Comparison of ENCODE assay signal across 22 mouse cellular contexts in genomic region chr11:4127059-4127458, GRCm38 (mm10). TPM values are rescaled to one million over a fixed set of nuclear protein-coding genes. Genes with fewer than 3 reads are reported as not detected.
DNase-seq lines count a peak whose midpoint lies in the region; ATAC-seq and TF ChIP-seq lines count a peak whose summit lies in the region.
"Had no signal": no experiment of that assay in that cellular context is flagged by ENCODE, and none has a peak within 500 bp of the region (broad histone marks: within the 10 kb centered on the region; RNA-seq: fewer than 3 reads in every experiment).

No protein-coding gene starts in this region.

- H3K27ac ChIP-seq in gastrocnemius, adult 2 months: no peak overlapping the region
- no peak overlapping the region for H3K27ac ChIP-seq in liver, postnatal 0 days (ENCODE audit: low read depth)
- no peak overlapping the region for H3K27ac ChIP-seq in ES-Bruce4 (ENCODE audit: insufficient read depth, low read length)
- H3K27ac ChIP-seq: embryonic facial prominence, embryonic 10.5 days; heart, embryonic 13.5 days; kidney, embryonic 15.5 days; limb, embryonic 10.5 days; liver, embryonic 13.5 days; neural tube, embryonic 13.5 days had no signal

- no peak for ATAC-seq in liver, postnatal 0 days
- ATAC-seq: forebrain, embryonic 14.5 days; inflammation-experienced regulatory T-cells, adult 6 months had no signal

- DNase-seq in gastrocnemius, adult 2 months: no peak
- DNase-seq in gastrocnemius, postnatal 10 days: no peak
- no peak for DNase-seq in liver, postnatal 0 days
- no peak for DNase-seq in liver
- DNase-seq in mesoderm, embryonic 11.5 days (ENCODE audit: low read depth, low spot score): peak; percentile 10
- no peak for DNase-seq in ovary, postnatal 36 days (ENCODE audit: low spot score)
- no peak for DNase-seq in gastrocnemius, postnatal 36 days
- DNase-seq: cerebellum, postnatal 36 days; liver, embryonic 13.5 days; lung, postnatal 14 days; right cerebral cortex, postnatal 14 days; thymus, postnatal 14 days had no signal

- H3K27me3 ChIP-seq in liver, postnatal 0 days (ENCODE audit: insufficient read depth, low read length): no peaks in the 10 kb centered on the region
- H3K27me3 ChIP-seq in ES-Bruce4 (ENCODE audit: control insufficient read depth, insufficient read depth, low read length, poor library complexity, severe bottlenecking): no peaks in the 10 kb centered on the region
- H3K27me3 ChIP-seq: heart, embryonic 13.5 days; kidney, embryonic 15.5 days; liver, embryonic 13.5 days; neural tube, embryonic 13.5 days had no signal

- intact Hi-C loops in gastrocnemius, adult 2 months (cut with DNase I): no loop called here
- intact Hi-C loops in gastrocnemius, postnatal 36 days (cut with DNase I): no loop called here

- 0 out of 2 replicates have a peak, but pooled peaks cover 2% of the 10 kb centered on the region for H3K9me3 ChIP-seq in liver, postnatal 0 days (ENCODE audit: low read length)
- no peaks in the 10 kb centered on the region for H3K9me3 ChIP-seq in ES-Bruce4 (replicated peaks; ENCODE audit: control insufficient read depth, insufficient read depth, low read length, poor library complexity, severe bottlenecking)
- H3K9me3 ChIP-seq: limb, embryonic 10.5 days had no signal

- peak; percentile 23; the same call in 1 of the 2 replicates for TF ChIP-seq CTCF in gastrocnemius, adult 2 months (IDR thresholded peaks at IDR 0.05)
- peak; percentile 43; the same call in 1 of the 2 replicates for TF ChIP-seq CTCF in liver, postnatal 0 days (IDR thresholded peaks at IDR 0.05; ENCODE audit: low read depth)
- peak; percentile 1 for TF ChIP-seq CTCF in ES-Bruce4 (IDR thresholded peaks at IDR 0.05; ENCODE audit: low read depth, low read length)

- H3K9ac ChIP-seq in liver, postnatal 0 days (replicated peaks): no peak overlapping the region
- no peak overlapping the region for H3K9ac ChIP-seq in ES-Bruce4 (ENCODE audit: low read depth, poor library complexity, severe bottlenecking)
- H3K9ac ChIP-seq: heart, embryonic 13.5 days; kidney, embryonic 15.5 days; liver, embryonic 13.5 days; neural tube, embryonic 13.5 days had no signal

- TF ChIP-seq EP300 in liver, postnatal 0 days (IDR thresholded peaks at IDR 0.05; ENCODE audit: low read depth): no peak
- TF ChIP-seq EP300 in ES-Bruce4 (IDR thresholded peaks at IDR 0.05; ENCODE audit: insufficient read depth, low read depth, low read length): no peak

- whole genome bisulfite sequencing in liver, postnatal 0 days (ENCODE audit: insufficient replicate concordance): 73% methylated on average over 1 of the region's 1 CpGs

- TF ChIP-seq POLR2A in ES-Bruce4 (IDR thresholded peaks at IDR 0.05; ENCODE audit: insufficient read depth, low read length): no peak

- H3K4me1 ChIP-seq in liver, postnatal 0 days (ENCODE audit: insufficient read depth): peaks cover 17% of the 10 kb centered on the region
- peaks cover 2% of the 10 kb centered on the region for H3K4me1 ChIP-seq in ES-Bruce4 (ENCODE audit: control insufficient read depth, insufficient read depth, low read length)
- H3K4me1 ChIP-seq: heart, embryonic 13.5 days; kidney, embryonic 15.5 days; limb, embryonic 10.5 days; neural tube, embryonic 13.5 days had no signal

- H3K4me2 ChIP-seq in liver, postnatal 0 days (ENCODE audit: low read depth, low read length): no peak overlapping the region
- H3K4me2 ChIP-seq: heart, embryonic 13.5 days; kidney, embryonic 15.5 days; liver, embryonic 13.5 days; neural tube, embryonic 13.5 days had no signal

- H3K36me3 ChIP-seq in liver, postnatal 0 days (replicated peaks; ENCODE audit: insufficient read depth, low read length): no peaks in the 10 kb centered on the region
- H3K36me3 ChIP-seq in ES-Bruce4 (ENCODE audit: control insufficient read depth, insufficient read depth, low read length, poor library complexity, severe bottlenecking): no peaks in the 10 kb centered on the region
- H3K36me3 ChIP-seq: embryonic facial prominence, embryonic 10.5 days; heart, embryonic 13.5 days; kidney, embryonic 15.5 days; limb, embryonic 10.5 days; liver, embryonic 13.5 days; neural tube, embryonic 13.5 days had no signal

- no peak overlapping the region for H3K4me3 ChIP-seq in gastrocnemius, adult 2 months
- H3K4me3 ChIP-seq in liver, postnatal 0 days (ENCODE audit: low read depth, low read length): no peak overlapping the region
- H3K4me3 ChIP-seq in ES-Bruce4 (ENCODE audit: low read depth, low read length): no peak overlapping the region
- H3K4me3 ChIP-seq: embryonic facial prominence, embryonic 10.5 days; heart, embryonic 13.5 days; kidney, embryonic 15.5 days; limb, embryonic 10.5 days; liver, embryonic 13.5 days; neural tube, embryonic 13.5 days had no signal

RNA-seq across cellular contexts. Expression of gene Sec14l2, which starts 3.8 kb away (rescaled TPM):
- total RNA-seq in gastrocnemius, adult 2 months (2021): under 1 TPM; 0.22 to 0.36 TPM
- 1 to 10 TPM; 1.4 to 2.3 TPM for total RNA-seq in gastrocnemius, postnatal 10 days (2021)
- 48.0 and 54.2 TPM in 2 replicates for polyA plus RNA-seq in liver, postnatal 0 days (2015; fragmentation: Nextera tagmentation; extraction: Ambion mirVana)
- polyA plus RNA-seq in ES-Bruce4 (2011; ENCODE audit: insufficient read depth, insufficient read length, low read depth, missing spikeins): 4.2 and 5.4 TPM in 2 replicates
- under 1 TPM; 0.33 to 0.42 TPM for total RNA-seq in gastrocnemius, postnatal 36 days (2021)
- total RNA-seq: granulocyte monocyte progenitor cell, adult 5-6 weeks; monocyte, adult 5-6 weeks had no signal

RNA-seq across cellular contexts. Expression of gene Rnf215, which starts 7.9 kb away (rescaled TPM):
- 1 to 10 TPM; 4.6 to 6.3 TPM for total RNA-seq in gastrocnemius, adult 2 months (2021)
- total RNA-seq in gastrocnemius, postnatal 10 days (2021): 10 to 100 TPM in 1 of 2 experiments, 1 to 10 TPM in 1; 7.8 to 13.3 TPM
- 6.4 and 6.8 TPM in 2 replicates for polyA plus RNA-seq in liver, postnatal 0 days (2015; fragmentation: Nextera tagmentation; extraction: Ambion mirVana)
- polyA plus RNA-seq in ES-Bruce4 (2011; ENCODE audit: insufficient read depth, insufficient read length, low read depth, missing spikeins): 8.0 and 8.9 TPM in 2 replicates
- total RNA-seq in gastrocnemius, postnatal 36 days (2021): 1 to 10 TPM; 4.4 to 5.5 TPM

RNA-seq across cellular contexts. Expression of gene Mtfp1, which starts 31.8 kb away (rescaled TPM):
- 10 to 100 TPM; 38.9 to 72.9 TPM for total RNA-seq in gastrocnemius, adult 2 months (2021)
- total RNA-seq in gastrocnemius, postnatal 10 days (2021): 10 to 100 TPM; 25.7 to 34.8 TPM
- 17.7 and 21.1 TPM in 2 replicates for polyA plus RNA-seq in liver, postnatal 0 days (2015; fragmentation: Nextera tagmentation; extraction: Ambion mirVana)
- 8.3 and 10.9 TPM in 2 replicates for polyA plus RNA-seq in ES-Bruce4 (2011; ENCODE audit: insufficient read depth, insufficient read length, low read depth, missing spikeins)
- total RNA-seq in gastrocnemius, postnatal 36 days (2021): 10 to 100 TPM; 52.1 to 53.4 TPM

RNA-seq across cellular contexts. Expression of gene Ccdc157, which starts 33.0 kb away (rescaled TPM):
- total RNA-seq in gastrocnemius, adult 2 months (2021): 1 to 10 TPM; 3.2 to 3.4 TPM
- 1 to 10 TPM; 5.9 to 8.8 TPM for total RNA-seq in gastrocnemius, postnatal 10 days (2021)
- 0.36 and 0.52 TPM in 2 replicates for polyA plus RNA-seq in liver, postnatal 0 days (2015; fragmentation: Nextera tagmentation; extraction: Ambion mirVana)
- 3.7 and 5.8 TPM in 2 replicates for polyA plus RNA-seq in ES-Bruce4 (2011; ENCODE audit: insufficient read depth, insufficient read length, low read depth, missing spikeins)
- 1 to 10 TPM; 2.6 to 2.8 TPM for total RNA-seq in gastrocnemius, postnatal 36 days (2021)

RNA-seq across cellular contexts. Expression of gene Sf3a1, which starts 33.1 kb away (rescaled TPM):
- total RNA-seq in gastrocnemius, adult 2 months (2021): 10 to 100 TPM; 13.9 to 19.6 TPM
- 10 to 100 TPM; 28.1 to 32.6 TPM for total RNA-seq in gastrocnemius, postnatal 10 days (2021)
- 8.5 and 8.8 TPM in 2 replicates for polyA plus RNA-seq in liver, postnatal 0 days (2015; fragmentation: Nextera tagmentation; extraction: Ambion mirVana)
- polyA plus RNA-seq in ES-Bruce4 (2011; ENCODE audit: insufficient read depth, insufficient read length, low read depth, missing spikeins): 117 and 125 TPM in 2 replicates
- total RNA-seq in gastrocnemius, postnatal 36 days (2021): 10 to 100 TPM; 16.2 to 17.0 TPM
